Mouse (Mus musculus) ES-Bruce4 (cell line): ENCODE measurements at regions not wholly inside any gene's neighbourhood (a gene's known extent, or its start where the extent isn't known, plus 50 kb on each side); places are given as distances from the start of the nearest gene placed in this dataset.

Experiments
- H3K27ac ChIP-seq: 2 replicates; pipeline ENCODE4 v1.5.1; 2012; ENCODE audit warnings: low read length, inconsistent platforms; ENCODE audit not compliant: insufficient read depth
- H3K27me3 ChIP-seq: 2 replicates; pipeline ENCODE4 v1.6.1; 2012; ENCODE audit warnings: mild to moderate bottlenecking, low read length, inconsistent platforms; ENCODE audit not compliant: control insufficient read depth, poor library complexity, insufficient read depth, severe bottlenecking
- H3K36me3 ChIP-seq: 2 replicates; pipeline ENCODE4 v1.6.1; 2012; ENCODE audit warnings: inconsistent platforms, mild to moderate bottlenecking, low read length, moderate library complexity; ENCODE audit not compliant: control insufficient read depth, poor library complexity, insufficient read depth, severe bottlenecking
- H3K4me1 ChIP-seq: one replicate; pipeline ENCODE4 v1.8.1; 2011; ENCODE audit warnings: low read length; ENCODE audit not compliant: control insufficient read depth, insufficient read depth
- H3K4me3 ChIP-seq: 2 replicates; pipeline ENCODE4 v1.5.1; 2011; ENCODE audit warnings: low read depth, mild to moderate bottlenecking, low read length
- H3K9ac ChIP-seq: 2 replicates; pipeline ENCODE4 v1.6.1; 2012; ENCODE audit warnings: low read depth, mild to moderate bottlenecking, inconsistent platforms; ENCODE audit not compliant: poor library complexity, severe bottlenecking
- H3K9me3 ChIP-seq: replicated peaks from 2 replicates; pipeline ENCODE4 v1.6.1; 2012; ENCODE audit warnings: mild to moderate bottlenecking, low read length, inconsistent platforms; ENCODE audit not compliant: control insufficient read depth, poor library complexity, insufficient read depth, severe bottlenecking
- CTCF ChIP-seq: IDR thresholded peaks from one replicate; pipeline ENCODE4 v1.8.1; 2011; ENCODE audit warnings: low read depth, low read length
- EP300 ChIP-seq: IDR thresholded peaks from 2 replicates; pipeline ENCODE4 v1.6.1; 2011; ENCODE audit warnings: low read depth, low read length; ENCODE audit not compliant: insufficient read depth
- POLR2A ChIP-seq: IDR thresholded peaks from one replicate; pipeline ENCODE4 v1.8.1; 2011; ENCODE audit warnings: low read length; ENCODE audit not compliant: insufficient read depth

DNA sequence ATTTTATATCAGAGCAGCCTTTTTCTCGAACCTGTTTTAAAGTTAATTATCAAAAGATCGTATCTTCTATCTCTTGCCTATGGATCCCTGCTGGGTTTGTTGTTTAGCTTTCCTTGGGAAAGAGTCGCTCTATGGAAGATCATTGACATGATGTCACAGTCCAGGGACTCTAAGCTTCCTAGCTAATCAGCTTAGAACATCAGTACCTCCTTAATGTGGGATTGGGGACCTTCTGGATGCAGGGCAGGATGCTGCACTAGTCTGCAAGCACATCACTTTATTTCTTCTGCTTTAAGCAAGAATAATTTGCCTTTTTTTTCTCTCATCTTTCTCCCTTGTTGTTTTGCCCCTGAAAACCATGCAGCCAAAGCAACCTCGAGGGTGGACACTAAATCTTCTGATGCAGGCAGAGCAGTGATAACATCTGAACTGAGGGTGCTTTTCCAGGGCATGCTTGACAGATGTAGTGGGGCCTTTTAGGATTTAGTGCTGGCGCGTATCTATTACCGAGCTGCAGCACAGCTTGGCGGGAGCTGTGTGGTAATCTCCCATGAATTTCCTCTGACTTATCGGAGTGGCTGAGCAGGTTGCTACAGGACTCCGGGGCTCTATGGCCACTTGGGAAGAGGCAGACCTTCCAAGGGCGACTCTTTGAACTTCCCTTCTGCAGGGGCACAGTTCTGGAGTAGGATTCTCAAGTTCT is 425.0 kb downstream of the Bcl11a start:
- Histone ChIP-seq H3K27me3 (no peaks in the 10 kb centered on the region), H3K4me3 (no peak overlapping the region), H3K4me1 (no peaks in the 10 kb centered on the region), H3K36me3 (no peaks in the 10 kb centered on the region), H3K9me3 (no peaks in the 10 kb centered on the region), H3K27ac (no peak overlapping the region), H3K9ac (no peak overlapping the region)
- TF ChIP-seq CTCF (no peak), POLR2A (no peak), EP300 (no peak)

DNA sequence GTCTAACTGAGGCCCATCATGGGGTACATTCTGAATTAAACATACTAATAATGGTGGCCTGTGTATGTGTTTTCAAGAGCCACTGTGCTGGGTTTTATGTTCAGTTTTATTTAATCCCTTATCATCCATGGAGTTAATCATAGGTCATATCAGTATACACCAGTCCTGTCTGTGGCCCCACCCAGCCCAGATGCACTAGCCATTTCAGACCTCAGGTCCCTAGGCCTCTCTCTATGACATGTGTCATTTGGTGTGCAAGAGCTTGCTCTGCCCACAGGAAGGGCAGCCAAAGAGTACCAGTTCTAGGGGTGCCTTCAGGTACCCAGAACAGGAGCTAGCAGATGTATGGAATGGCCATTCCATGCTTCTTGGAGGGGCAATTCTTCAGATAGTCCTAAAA is 437.7 kb downstream of the Bcl11a start:
- H3K9ac ChIP-seq, result no peak overlapping the region

DNA sequence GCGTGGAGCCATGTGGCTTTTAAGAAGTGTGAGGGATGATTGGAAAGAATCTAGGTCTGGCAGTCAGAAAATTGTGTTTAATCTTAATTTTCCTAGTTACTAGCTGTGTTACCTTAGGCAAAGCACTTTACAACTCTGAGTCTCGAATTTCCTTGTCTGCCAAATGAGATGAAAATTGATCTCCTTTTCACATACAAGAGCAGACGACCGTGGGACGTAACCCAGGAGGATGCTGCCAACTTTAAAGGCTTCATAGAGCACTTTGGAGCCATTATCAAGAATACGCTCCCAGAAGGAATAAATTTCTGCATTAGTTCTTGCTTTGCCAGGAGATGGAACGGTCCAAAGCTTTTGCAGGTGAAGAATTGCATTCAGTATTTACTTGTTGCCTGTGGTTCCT is 457.6 kb downstream of the Bcl11a start:
- Histone ChIP-seq H3K27ac (no peak overlapping the region), H3K36me3 (no peaks in the 10 kb centered on the region), H3K4me1 (no peaks in the 10 kb centered on the region), H3K9me3 (no peaks in the 10 kb centered on the region), H3K27me3 (no peaks in the 10 kb centered on the region), H3K4me3 (no peak overlapping the region), H3K9ac (no peak overlapping the region)
- TF ChIP-seq CTCF, result no peak
- no peak for TF ChIP-seq POLR2A
- no peak for TF ChIP-seq EP300

More for the DNA sequence above, 437.7 kb downstream of the Bcl11a start:
- Histone ChIP-seq H3K27me3 (no peaks in the 10 kb centered on the region), H3K4me1 (no peaks in the 10 kb centered on the region), H3K27ac (no peak overlapping the region), H3K9me3 (no peaks in the 10 kb centered on the region), H3K36me3 (no peaks in the 10 kb centered on the region), H3K4me3 (no peak overlapping the region)
- TF ChIP-seq POLR2A, result no peak
- no peak for TF ChIP-seq EP300
- no peak for TF ChIP-seq CTCF

DNA sequence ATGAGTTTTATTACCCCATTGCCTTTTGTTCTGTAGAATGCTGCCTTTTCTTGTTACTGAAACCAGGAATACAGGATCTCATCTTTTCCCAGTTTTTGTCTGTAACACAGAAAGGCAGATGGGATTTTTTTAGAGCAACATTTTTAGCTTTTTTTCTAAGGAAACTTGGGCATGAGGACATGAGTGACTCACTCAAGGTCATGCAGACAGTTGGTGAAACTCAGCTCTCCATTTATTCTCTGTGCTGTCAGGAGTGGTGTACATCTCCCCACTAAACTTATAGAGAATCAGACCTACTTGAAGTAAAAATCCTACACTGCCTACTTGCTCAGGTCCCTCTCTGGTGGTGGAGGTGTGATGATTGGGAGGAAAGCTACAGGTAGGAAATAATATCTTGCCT is 459.9 kb downstream of the Bcl11a start:
- no peaks in the 10 kb centered on the region for H3K4me1 ChIP-seq
- no peak overlapping the region for H3K27ac ChIP-seq
- H3K4me3 ChIP-seq, result no peak overlapping the region
- no peak for TF ChIP-seq EP300
- no peak for TF ChIP-seq CTCF
- TF ChIP-seq POLR2A, result no peak
- H3K9me3 ChIP-seq, result no peaks in the 10 kb centered on the region
- H3K27me3 ChIP-seq, result no peaks in the 10 kb centered on the region
- H3K36me3 ChIP-seq, result no peaks in the 10 kb centered on the region
- H3K9ac ChIP-seq, result no peak overlapping the region

DNA sequence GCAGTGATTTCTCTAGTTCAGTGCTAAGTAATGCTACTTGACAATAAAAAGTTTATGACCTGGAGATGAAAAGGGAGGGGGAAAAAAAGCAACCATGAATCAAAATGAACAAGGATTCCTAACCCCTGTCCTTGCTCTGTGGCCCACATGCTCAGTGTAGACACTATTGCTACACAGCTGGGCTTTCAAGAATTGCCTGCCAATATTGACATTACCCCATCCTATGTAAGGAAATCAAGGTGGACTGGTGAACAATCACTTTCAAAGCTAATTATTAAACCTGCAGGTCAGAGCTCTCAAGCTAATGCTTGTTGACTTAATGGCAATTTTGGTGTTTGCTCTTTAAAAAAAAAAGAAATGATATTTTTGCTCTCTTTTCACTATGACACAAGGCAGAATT is 491.8 kb downstream of the Bcl11a start:
- TF ChIP-seq POLR2A (no peak), EP300 (no peak), CTCF (no peak)
- no peaks in the 10 kb centered on the region for H3K27me3 ChIP-seq
- no peak overlapping the region for H3K27ac ChIP-seq
- no peaks in the 10 kb centered on the region for H3K4me1 ChIP-seq
- no peak overlapping the region for H3K4me3 ChIP-seq
- no peaks in the 10 kb centered on the region for H3K36me3 ChIP-seq
- H3K9me3 ChIP-seq, result no peaks in the 10 kb centered on the region
- H3K9ac ChIP-seq, result no peak overlapping the region

DNA sequence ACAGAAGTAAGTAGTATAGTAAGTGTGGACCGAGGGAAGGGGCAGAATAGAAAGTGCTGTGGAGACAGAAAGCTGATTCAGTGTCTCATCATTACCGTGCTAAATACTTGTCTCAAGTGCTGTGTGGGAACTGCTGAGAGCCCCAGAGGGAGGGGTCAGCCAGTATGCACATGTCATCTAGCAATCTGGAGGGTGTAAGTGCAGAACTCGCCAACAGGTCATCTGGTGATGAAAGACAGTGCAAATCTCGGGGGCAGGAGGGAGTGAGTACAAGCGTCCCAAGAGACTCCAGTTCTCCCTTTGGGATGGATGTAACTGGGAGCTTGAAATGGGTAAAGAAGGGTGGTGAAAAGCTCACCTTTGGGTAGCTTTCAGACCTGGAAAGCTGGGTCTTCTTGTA is 535.7 kb downstream of the Bcl11a start:
- Histone ChIP-seq H3K27me3 (no peaks in the 10 kb centered on the region), H3K9ac (no peak overlapping the region), H3K4me3 (no peak overlapping the region), H3K27ac (no peak overlapping the region), H3K36me3 (no peaks in the 10 kb centered on the region), H3K4me1 (no peaks in the 10 kb centered on the region), H3K9me3 (no peaks in the 10 kb centered on the region)
- TF ChIP-seq POLR2A (no peak), CTCF (no peak), EP300 (no peak)
